In genomic region chr3:66537106-66537893, GRCm38 (mm10) we compare ENCODE assay signal across 15 mouse cellular contexts.
DNase-seq lines count a peak whose midpoint lies in the region; ATAC-seq lines count a peak whose summit lies in the region.
"Had no signal": no experiment of that assay in that cellular context is flagged by ENCODE, and none has a peak within 500 bp of the region (broad histone marks: within the 10 kb centered on the region; RNA-seq: fewer than 3 reads in every experiment).

No protein-coding gene starts in this region.

- H3K36me3 ChIP-seq in hindbrain, embryonic 11.5 days (ENCODE audit: control insufficient read depth, insufficient read depth, low read length) = no peaks in the 10 kb centered on the region
- no peaks in the 10 kb centered on the region for H3K36me3 ChIP-seq in neural tube, embryonic 14.5 days (ENCODE audit: control insufficient read depth, insufficient read depth, low read length)
- no peaks in the 10 kb centered on the region for H3K36me3 ChIP-seq in liver, embryonic 12.5 days
- H3K36me3 ChIP-seq: limb, embryonic 13.5 days had no signal

- H3K9ac ChIP-seq in hindbrain, embryonic 11.5 days (ENCODE audit: low read depth, low read length) = no peak overlapping the region
- H3K9ac ChIP-seq in neural tube, embryonic 14.5 days (replicated peaks; ENCODE audit: low read depth, low read length) = no peak overlapping the region
- no peak overlapping the region for H3K9ac ChIP-seq in liver, embryonic 12.5 days
- H3K9ac ChIP-seq: limb, embryonic 13.5 days had no signal

- H3K9me3 ChIP-seq in hindbrain, embryonic 11.5 days (ENCODE audit: control insufficient read depth, low read length) = no peaks in the 10 kb centered on the region
- H3K9me3 ChIP-seq in neural tube, embryonic 14.5 days (ENCODE audit: control insufficient read depth, low read length) = no peaks in the 10 kb centered on the region
- no peaks in the 10 kb centered on the region for H3K9me3 ChIP-seq in liver, embryonic 12.5 days (replicated peaks)

- H3K27ac ChIP-seq in hindbrain, embryonic 11.5 days (ENCODE audit: low read depth, low read length) = no peak overlapping the region
- no peak overlapping the region for H3K27ac ChIP-seq in neural tube, embryonic 14.5 days (ENCODE audit: low read depth, low read length)
- no peak overlapping the region for H3K27ac ChIP-seq in liver, embryonic 12.5 days
- H3K27ac ChIP-seq: limb, embryonic 13.5 days had no signal

- no peak overlapping the region for H3K4me2 ChIP-seq in hindbrain, embryonic 11.5 days (replicated peaks; ENCODE audit: low read depth, low read length)
- H3K4me2 ChIP-seq in neural tube, embryonic 14.5 days (ENCODE audit: low read depth, low read length) = no peak overlapping the region
- H3K4me2 ChIP-seq in liver, embryonic 12.5 days = no peak overlapping the region

- ATAC-seq in hindbrain, embryonic 11.5 days (ENCODE audit: low FRiP score) = peak; percentile 92
- ATAC-seq in neural tube, embryonic 14.5 days (ENCODE audit: low read depth) = peak; percentile 93
- no peak for ATAC-seq in liver, embryonic 12.5 days
- ATAC-seq in megakaryocyte, adult 5-6 weeks (ENCODE audit: poor library complexity, severe bottlenecking) = no peak

- peak; percentile 18 for DNase-seq in embryo, embryonic 11 days
- DNase-seq in embryo, embryonic 10 days (ENCODE audit: low spot score) = no peak
- DNase-seq in hindbrain, embryonic 11.5 days (ENCODE audit: low spot score) = peak; percentile 40
- DNase-seq in mesoderm, embryonic 11.5 days (ENCODE audit: low read depth, low spot score) = peak; percentile 23
- DNase-seq in thymus, postnatal 0 days (ENCODE audit: low spot score) = no peak
- DNase-seq: cerebellum, postnatal 25 days; heart, adult 11 months; kidney, postnatal 10 days; lung, adult 18-20 months; lung, postnatal 4 days; right cerebral cortex, adult 18-20 months had no signal

- H3K4me1 ChIP-seq in hindbrain, embryonic 11.5 days (replicated peaks; ENCODE audit: control insufficient read depth, insufficient read depth, low read length) = no peaks in the 10 kb centered on the region
- peaks cover 16% of the 10 kb centered on the region for H3K4me1 ChIP-seq in neural tube, embryonic 14.5 days (ENCODE audit: control insufficient read depth, insufficient read depth, low read length)
- H3K4me1 ChIP-seq in liver, embryonic 12.5 days = no peaks in the 10 kb centered on the region

- WGBS in hindbrain, embryonic 11.5 days = 38% methylated on average over 3 of the region's 3 CpGs
- 11% methylated on average over 3 of the region's 3 CpGs for WGBS in neural tube, embryonic 14.5 days
- WGBS in liver, embryonic 12.5 days (ENCODE audit: insufficient replicate concordance) = 61% methylated on average over 3 of the region's 3 CpGs

- H3K27me3 ChIP-seq in hindbrain, embryonic 11.5 days (ENCODE audit: control insufficient read depth, insufficient read depth, low read length) = no peaks in the 10 kb centered on the region
- H3K27me3 ChIP-seq in neural tube, embryonic 14.5 days (ENCODE audit: control insufficient read depth, insufficient read depth, low read length) = no peaks in the 10 kb centered on the region
- H3K27me3 ChIP-seq in liver, embryonic 12.5 days (replicated peaks) = no peaks in the 10 kb centered on the region

- H3K4me3 ChIP-seq in hindbrain, embryonic 11.5 days (ENCODE audit: low read depth, low read length) = no peak overlapping the region
- H3K4me3 ChIP-seq in neural tube, embryonic 14.5 days (ENCODE audit: low read depth, low read length) = no peak overlapping the region
- no peak overlapping the region for H3K4me3 ChIP-seq in liver, embryonic 12.5 days

Comparison
In these comparisons a context has a peak if more than half of its experiments do, and no peak if none do; other contexts are left out.
1. DNase-seq: peak in embryo, embryonic 11 days (single experiment), hindbrain, embryonic 11.5 days (single experiment) and mesoderm, embryonic 11.5 days (single experiment); none in embryo, embryonic 10 days (single experiment) and thymus, postnatal 0 days (single experiment).
2. ATAC-seq: peak in hindbrain, embryonic 11.5 days (single experiment) and neural tube, embryonic 14.5 days (single experiment); none in liver, embryonic 12.5 days (single experiment) and megakaryocyte, adult 5-6 weeks (single experiment).